Mouse (Mus musculus) frontal cortex, adult 2 months (tissue): ENCODE measurements around the gene Elfn1. TPM values are rescaled to one million over a fixed set of nuclear protein-coding genes. Genes with fewer than 3 reads are reported as not detected.

Source experiments
- DNase-seq, 2 experiments: peaks; one replicate each; pipeline ENCODE4 v3.0.0; 2022; ENCODE audit warnings: low spot score in 1 of 2; ENCODE audit errors: extremely low spot score in 1 of 2
- polyA plus RNA-seq: library from polyadenylated mRNA; depleted of rRNA; stranded (reverse); fragments of >200 nt; gene quantifications from 2 replicates; pipeline ENCODE4 v1.2.3, GENCODE M21; 2012; rRNA removed

Gene Elfn1
- polyA plus RNA-seq: 33.4 and 38.0 TPM in 2 replicates

- DNase-seq: no peak
Measured at GRCm38 (mm10) chr5:139907714-139908242, at the start of gene Elfn1. Elfn1 (plus strand) TSS chr5:139907943.

- no peak for DNase-seq
Measured at GRCm38 (mm10) chr5:139860328-139861104, 47.2 kb upstream of the Elfn1 start.

- DNase-seq: peak in 1 of 2 experiments; percentile 26
Measured at GRCm38 (mm10) chr5:139862759-139863158, 45.0 kb upstream of the Elfn1 start.

- DNase-seq: no peak
Measured at GRCm38 (mm10) chr5:139870886-139871285, 36.9 kb upstream of the Elfn1 start.

GRCm38 (mm10) chr5:139871526-139871925, 36.2 kb upstream of the Elfn1 start:
- DNase-seq: no peak

DNA sequence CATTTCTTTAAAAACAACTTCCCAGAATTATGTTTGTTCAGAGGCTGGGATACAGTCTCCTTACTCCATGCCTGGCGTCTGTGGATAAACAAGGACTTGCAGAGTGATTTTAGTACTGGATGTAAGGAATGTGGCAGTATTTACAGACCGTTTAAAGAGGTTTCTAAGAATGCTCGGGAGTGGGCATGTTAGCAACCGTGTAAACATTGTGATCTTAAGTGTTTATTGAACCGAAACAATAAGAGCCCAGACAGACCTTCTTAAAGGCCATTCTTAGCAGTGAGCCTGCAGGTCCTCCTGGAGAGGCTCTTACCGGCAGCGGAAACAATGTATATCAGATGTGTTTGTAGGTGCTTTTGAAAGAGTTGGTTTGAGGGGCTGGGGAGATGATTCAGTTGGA, 30.2 kb upstream of the Elfn1 start:
- no peak for DNase-seq

GRCm38 (mm10) chr5:139879694-139880093, 28.0 kb upstream of the Elfn1 start:
- no peak for DNase-seq

- no peak for DNase-seq
Measured at GRCm38 (mm10) chr5:139881161-139881560, 26.6 kb upstream of the Elfn1 start.

DNA sequence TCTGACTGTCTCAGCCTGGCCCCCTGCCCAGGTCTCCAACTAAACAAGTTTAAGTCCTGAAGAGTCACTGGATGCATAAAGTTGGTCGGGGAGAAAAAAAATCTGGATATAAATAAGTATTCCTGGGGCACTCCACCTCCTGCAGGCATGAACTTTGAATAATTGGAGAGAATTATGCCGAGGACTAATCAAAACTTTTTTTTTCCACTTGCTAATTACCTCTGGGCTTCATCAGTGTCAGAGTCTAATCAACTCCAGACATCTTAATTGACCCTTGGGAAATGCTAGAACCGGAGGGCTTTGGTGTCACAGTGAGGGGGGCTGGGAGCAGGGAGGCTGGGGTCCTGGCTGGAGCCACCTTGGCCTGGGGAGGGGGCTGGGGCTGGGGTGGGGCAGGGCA, 19.1 kb upstream of the Elfn1 start:
- DNase-seq: no peak

- no peak for DNase-seq
Measured at GRCm38 (mm10) chr5:139889370-139889769, 18.4 kb upstream of the Elfn1 start.

GRCm38 (mm10) chr5:139892326-139892994, 15.3 kb upstream of the Elfn1 start:
- no peak for DNase-seq

DNA sequence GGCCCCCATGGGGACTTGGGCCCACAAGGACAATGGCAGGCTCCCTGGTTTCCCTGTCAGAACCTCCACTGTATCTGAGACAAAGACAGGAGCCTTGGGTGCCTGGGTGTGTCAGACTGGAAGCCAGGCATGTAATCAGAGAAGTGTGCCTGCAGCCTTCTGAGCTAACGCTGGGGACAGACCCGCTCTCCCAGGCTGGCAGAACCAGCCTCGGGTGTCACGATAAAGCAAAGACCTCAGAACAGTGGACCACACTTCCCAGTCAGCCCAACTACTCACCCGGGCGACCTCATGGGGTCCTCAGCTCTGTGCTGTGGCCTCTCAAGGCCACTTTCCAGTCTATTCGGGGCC, 14.8 kb upstream of the Elfn1 start:
- DNase-seq: no peak

DNA sequence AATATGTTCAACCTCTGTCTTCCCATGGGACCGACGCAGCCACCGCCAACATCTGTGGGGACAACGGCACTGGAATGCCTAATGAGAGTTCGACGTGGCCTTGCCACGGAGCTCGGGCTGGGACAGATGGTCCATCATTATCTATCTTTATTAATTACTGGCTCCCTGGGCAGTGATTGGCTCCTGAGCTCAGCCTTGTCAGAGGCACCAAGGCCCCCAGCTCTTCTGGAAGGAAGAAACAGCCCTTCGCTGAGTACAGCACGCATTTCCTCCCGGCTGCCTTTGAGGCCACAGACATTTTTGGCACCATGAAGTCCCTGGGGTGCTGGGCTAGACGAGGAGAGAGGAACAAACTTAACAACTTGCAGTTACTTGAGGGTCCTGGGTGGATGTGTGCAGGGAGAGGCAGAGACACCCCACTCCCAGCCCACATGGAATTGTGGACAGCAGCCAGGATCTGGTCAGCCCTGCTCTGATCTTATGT, 13.7 kb upstream of the Elfn1 start:
- DNase-seq: no peak

DNA sequence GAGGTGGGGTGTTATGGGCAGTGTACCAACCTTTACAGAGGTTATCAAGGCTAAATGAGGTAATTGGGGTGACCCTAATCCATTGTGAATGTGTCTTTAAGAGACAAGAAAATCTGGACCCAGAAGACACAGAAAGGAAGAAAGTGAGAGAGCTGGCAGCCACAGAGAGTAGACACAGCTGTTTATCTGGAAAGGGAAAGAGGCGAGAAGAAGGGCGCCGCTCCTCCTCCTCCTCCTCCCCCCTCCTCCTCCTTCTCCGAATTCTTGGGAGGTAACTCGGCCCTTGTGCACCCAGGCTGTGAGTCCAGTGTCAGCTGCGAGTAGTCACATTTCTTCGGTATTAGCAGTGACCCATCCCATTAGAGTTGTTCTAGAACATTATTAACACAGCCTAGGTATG, 8.7 kb upstream of the Elfn1 start:
- no peak for DNase-seq

DNA sequence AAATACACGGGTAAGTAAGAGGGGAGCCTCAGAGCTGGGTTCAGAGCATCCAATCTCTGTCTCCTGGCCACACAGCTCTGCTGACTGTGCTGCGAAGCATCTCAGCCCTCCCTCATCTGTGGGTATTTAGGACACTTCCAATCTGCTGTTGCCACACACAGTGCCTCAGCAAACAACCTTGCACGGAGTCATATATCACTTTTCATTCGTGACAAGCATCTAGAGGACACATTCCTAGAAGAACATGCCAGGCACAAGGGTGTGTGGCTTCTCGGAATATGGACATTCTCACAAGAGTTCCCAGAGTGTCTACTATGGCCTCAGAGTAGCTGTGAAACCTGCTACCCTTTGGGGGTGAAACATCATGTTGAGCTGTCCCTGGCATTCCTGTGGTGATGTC, 2.6 kb upstream of the Elfn1 start:
- no peak for DNase-seq

GRCm38 (mm10) chr5:139906507-139906906, 1.2 kb upstream of the Elfn1 start:
- no peak for DNase-seq

- peak in 1 of 2 experiments; percentile 73 for DNase-seq
Measured at GRCm38 (mm10) chr5:139907241-139907640, 502 bp upstream of the Elfn1 start.

GRCm38 (mm10) chr5:139908243-139908810, 584 bp downstream of the Elfn1 start:
- no peak for DNase-seq

- no peak for DNase-seq
Measured at GRCm38 (mm10) chr5:139908811-139909627, 1.3 kb downstream of the Elfn1 start.

DNA sequence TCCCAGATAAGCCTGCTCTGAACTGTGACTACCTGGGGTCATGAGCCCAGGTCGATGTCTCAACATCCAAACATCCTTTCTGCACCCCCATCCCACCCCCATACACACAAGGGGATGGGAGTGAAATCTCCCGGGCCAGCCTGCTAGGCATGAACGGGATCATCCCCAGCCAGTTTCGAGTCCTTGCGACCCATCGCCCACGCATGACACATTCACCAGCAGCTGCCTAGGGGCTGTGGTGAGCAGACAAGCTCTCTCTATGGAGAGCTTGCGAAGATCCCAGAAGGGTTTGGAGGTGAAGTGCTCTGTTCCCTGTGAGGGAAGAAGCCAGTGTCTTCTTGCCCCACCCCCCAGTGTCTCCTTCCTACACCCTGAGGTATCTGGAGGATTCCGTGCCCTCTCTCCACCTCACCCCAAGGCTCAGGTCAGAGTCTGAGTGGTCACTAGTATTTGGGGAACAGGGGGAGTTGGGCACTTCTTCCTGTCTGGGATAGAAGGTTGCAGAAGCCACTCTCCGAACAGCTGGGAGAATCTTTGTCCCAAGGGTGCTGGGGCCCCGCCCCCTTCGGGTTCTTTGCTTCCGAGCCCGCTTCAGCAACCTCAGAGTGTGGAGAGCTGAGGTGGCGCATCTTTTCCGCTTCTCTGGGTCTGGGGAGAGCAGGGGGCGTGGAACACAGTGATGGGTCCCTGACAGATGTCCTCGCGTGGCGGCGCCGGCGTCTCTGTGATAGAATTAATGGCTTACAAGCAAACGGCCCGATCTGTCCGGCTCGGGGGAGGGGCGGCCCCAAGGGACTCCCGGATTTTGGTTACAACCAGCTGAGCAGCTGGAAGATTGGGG, 2.2 kb downstream of the Elfn1 start:
- no peak for DNase-seq
